Mouse (Mus musculus) CH12.LX (cell line): ENCODE data around the gene Anks3.

ENCODE experiments used
- CHD1 ChIP-seq: IDR thresholded peaks from 2 replicates; pipeline ENCODE4 v1.6.1; 2012; ENCODE audit warnings: low read depth, low read length, improper control_type of control experiment, inconsistent platforms
- CTCF ChIP-seq, 2 experiments: IDR thresholded peaks in 1 of 2; conservative IDR thresholded peaks in 1 of 2; 2 replicates each; pipeline ENCODE4 v1.5.1; 2011 to 2012; ENCODE audit warnings: low read depth in 2 of 2, low read length in 2 of 2, improper control_type of control experiment in 1 of 2, inconsistent platforms in 1 of 2, mild to moderate bottlenecking in 1 of 2, moderate library complexity in 1 of 2
- EP300 ChIP-seq: IDR thresholded peaks from 2 replicates; pipeline ENCODE4 v1.6.1; 2011; ENCODE audit warnings: low read length, improper control_type of control experiment
- HCFC1 ChIP-seq: IDR thresholded peaks from 2 replicates; pipeline ENCODE4 v1.6.1; 2012; ENCODE audit warnings: low read depth, mild to moderate bottlenecking, inconsistent platforms, low read length, improper control_type of control experiment
- KAT2A ChIP-seq: IDR thresholded peaks from 2 replicates; pipeline ENCODE4 v1.6.1; 2012; ENCODE audit warnings: low read length, improper control_type of control experiment, inconsistent platforms; ENCODE audit not compliant: insufficient replicate concordance
- POLR2A ChIP-seq: IDR thresholded peaks from 2 replicates; pipeline ENCODE4 v1.6.1; 2011; ENCODE audit warnings: low read depth, mild to moderate bottlenecking, improper control_type of control experiment, low read length
- RCOR1 ChIP-seq: conservative IDR thresholded peaks from 2 replicates; pipeline ENCODE4 v1.6.1; 2012; ENCODE audit warnings: low read depth, mild to moderate bottlenecking, inconsistent platforms, low read length, improper control_type of control experiment
- TBP ChIP-seq: conservative IDR thresholded peaks from 2 replicates; pipeline ENCODE4 v1.6.1; 2011; ENCODE audit warnings: low read depth, low read length, improper control_type of control experiment
- ZC3H11A ChIP-seq: IDR thresholded peaks from 2 replicates; pipeline ENCODE4 v1.6.1; 2012; ENCODE audit warnings: low read depth, mild to moderate bottlenecking, inconsistent platforms, low read length, improper control_type of control experiment
- ZKSCAN1 ChIP-seq: IDR thresholded peaks from 2 replicates; pipeline ENCODE4 v1.6.1; 2012; ENCODE audit warnings: low read depth, inconsistent platforms, low read length, improper control_type of control experiment, borderline replicate concordance

DNA sequence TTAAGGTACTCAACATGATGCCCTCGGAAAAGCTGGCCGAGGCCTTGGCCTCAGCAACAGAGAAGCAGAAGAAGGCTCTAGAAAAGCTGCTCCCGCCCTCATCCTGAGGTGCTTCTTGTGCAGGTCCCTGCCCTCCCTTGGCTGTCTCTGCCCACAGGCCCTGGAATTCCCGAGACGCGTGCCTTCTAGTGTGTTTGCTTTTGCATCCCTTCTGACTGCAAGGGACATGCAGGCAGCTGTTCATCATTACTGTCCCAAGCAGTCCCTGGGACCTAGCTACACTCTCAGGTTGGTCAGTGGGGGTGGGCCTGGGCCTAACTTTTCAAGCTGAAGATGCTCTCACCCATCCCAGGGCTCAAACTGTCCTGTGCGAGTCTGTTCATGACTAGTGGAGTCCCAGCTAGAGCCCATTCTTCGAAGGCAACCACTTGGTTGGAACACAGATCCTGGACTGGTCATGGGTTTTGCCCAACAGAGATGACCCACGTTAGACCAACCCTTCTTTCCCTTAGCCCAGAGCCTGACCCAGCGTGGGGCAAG is 23.6 kb downstream of the Anks3 start:
- TF ChIP-seq HCFC1 (no peak), EP300 (no peak), CTCF (conservative IDR thresholded peaks at IDR 0.05 in 1 of 2, IDR thresholded peaks at IDR 0.05 in 1 of 2; ENCODE audit: low read depth in 2 of 2, low read length in 2 of 2) (no peak), RCOR1 (no peak), POLR2A (no peak; the same call in 1 of the 2 replicates), ZC3H11A (no peak), ZKSCAN1 (no peak), KAT2A (no peak), TBP (no peak), CHD1 (no peak)
